Mouse (Mus musculus): ENCODE measurements at regions not wholly inside any gene's neighbourhood (a gene's known extent, or its start where the extent isn't known, plus 50 kb on each side); places are given as distances from the start of the nearest gene placed in this dataset.

DNA sequence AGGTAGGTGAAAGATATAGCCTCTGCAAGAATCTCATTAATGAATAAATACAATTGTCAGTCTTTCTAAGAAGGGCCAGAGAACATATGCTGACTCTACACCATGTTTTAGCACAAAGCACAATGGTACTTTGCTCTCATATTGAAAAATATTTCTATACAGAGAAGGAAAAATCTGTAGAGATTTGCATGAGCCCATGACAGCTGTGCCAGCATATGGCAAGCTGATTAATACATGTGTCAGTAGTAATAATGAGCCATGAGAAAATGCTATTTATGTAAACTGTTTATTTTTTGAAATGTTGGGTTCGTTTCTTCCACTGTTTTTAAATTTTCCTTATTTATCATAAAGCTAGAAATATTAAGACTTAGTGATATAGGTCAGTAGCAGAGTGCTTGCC lies 604.5 kb upstream of the Rgs18 start:
- H3K4me1 ChIP-seq (ENCODE audit: control insufficient read depth, insufficient read depth, low read length), result no peaks in the 10 kb centered on the region
- H3K4me3 ChIP-seq (ENCODE audit: insufficient read depth, low read length), result no peak overlapping the region
- TF ChIP-seq POLR2A (IDR thresholded peaks at IDR 0.05; ENCODE audit: low read depth, low read length) (no peak), CTCF (IDR thresholded peaks at IDR 0.05; ENCODE audit: borderline replicate concordance, insufficient read depth, low read length) (no peak)
- no peak overlapping the region for H3K27ac ChIP-seq (ENCODE audit: insufficient read depth, low read length)

DNA sequence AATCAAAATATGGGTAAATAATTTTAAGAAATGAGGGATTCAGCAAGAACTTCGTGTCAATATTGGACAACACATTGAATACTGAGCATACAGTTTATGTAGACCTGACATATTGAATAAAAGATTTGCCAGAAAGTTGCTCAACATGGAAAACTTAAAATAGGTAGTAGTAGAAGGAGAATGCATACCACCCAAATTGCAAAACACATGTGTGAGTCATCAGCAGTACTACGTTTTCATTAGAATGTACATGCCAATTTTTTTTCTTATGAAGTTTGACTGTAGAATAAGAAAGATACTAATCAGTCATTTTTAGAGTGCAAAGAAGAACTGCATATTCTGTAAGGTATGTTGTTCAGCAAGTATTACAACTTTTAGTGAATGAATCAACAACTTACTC lies 601.8 kb upstream of the Rgs18 start:
- Histone ChIP-seq H3K4me1 (ENCODE audit: control insufficient read depth, insufficient read depth, low read length) (no peaks in the 10 kb centered on the region), H3K4me3 (ENCODE audit: insufficient read depth, low read length) (no peak overlapping the region), H3K27ac (ENCODE audit: insufficient read depth, low read length) (no peak overlapping the region)
- TF ChIP-seq POLR2A (IDR thresholded peaks at IDR 0.05; ENCODE audit: low read depth, low read length) (no peak), CTCF (IDR thresholded peaks at IDR 0.05; ENCODE audit: borderline replicate concordance, insufficient read depth, low read length) (no peak)

DNA sequence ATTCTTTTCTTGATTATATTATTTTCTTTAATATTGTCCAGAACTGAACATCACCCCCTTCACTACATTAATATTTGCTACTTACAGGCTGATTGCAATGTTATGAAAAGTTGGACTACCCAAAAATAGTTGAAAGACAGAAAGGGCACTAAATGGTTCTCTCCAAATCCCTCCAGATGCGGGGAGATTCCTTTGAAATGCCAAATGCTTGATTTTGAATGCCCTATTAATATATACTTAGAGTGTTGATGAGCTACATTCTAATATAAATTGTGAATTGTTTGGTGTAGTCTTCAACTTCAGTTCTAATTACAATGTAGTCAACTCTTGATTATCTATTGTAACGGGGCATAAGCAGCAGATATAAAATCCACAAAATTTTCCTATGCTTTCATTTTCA lies 600.8 kb upstream of the Rgs18 start:
- Histone ChIP-seq H3K27ac (ENCODE audit: insufficient read depth, low read length) (no peak overlapping the region), H3K4me3 (ENCODE audit: insufficient read depth, low read length) (no peak overlapping the region), H3K4me1 (ENCODE audit: control insufficient read depth, insufficient read depth, low read length) (no peaks in the 10 kb centered on the region)
- no peak for TF ChIP-seq POLR2A (IDR thresholded peaks at IDR 0.05; ENCODE audit: low read depth, low read length)
- no peak for TF ChIP-seq CTCF (IDR thresholded peaks at IDR 0.05; ENCODE audit: borderline replicate concordance, insufficient read depth, low read length)

DNA sequence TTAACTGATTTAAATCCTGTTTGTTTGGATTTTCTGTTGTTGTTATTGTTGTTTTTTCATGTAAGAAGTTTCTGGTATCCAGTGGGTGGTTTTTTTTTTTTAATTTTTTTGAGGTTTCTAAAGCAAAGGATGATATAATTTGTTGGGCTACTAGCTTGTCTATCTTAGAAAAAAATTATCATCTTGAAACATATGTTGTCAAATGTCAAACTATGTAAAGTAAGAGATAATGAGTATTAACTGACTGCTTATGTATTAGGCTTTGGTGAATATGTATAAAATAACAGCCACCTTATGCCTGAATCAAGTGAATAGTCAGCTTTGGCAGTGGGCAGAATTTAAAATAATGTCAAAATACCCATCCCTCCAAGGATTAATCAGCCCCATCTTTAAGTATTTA lies 588.6 kb upstream of the Rgs18 start:
- Histone ChIP-seq H3K4me1 (ENCODE audit: control insufficient read depth, insufficient read depth, low read length) (no peaks in the 10 kb centered on the region), H3K27ac (ENCODE audit: insufficient read depth, low read length) (no peak overlapping the region), H3K4me3 (ENCODE audit: insufficient read depth, low read length) (no peak overlapping the region)
- TF ChIP-seq POLR2A (IDR thresholded peaks at IDR 0.05; ENCODE audit: low read depth, low read length) (no peak), CTCF (IDR thresholded peaks at IDR 0.05; ENCODE audit: borderline replicate concordance, insufficient read depth, low read length) (no peak)

DNA sequence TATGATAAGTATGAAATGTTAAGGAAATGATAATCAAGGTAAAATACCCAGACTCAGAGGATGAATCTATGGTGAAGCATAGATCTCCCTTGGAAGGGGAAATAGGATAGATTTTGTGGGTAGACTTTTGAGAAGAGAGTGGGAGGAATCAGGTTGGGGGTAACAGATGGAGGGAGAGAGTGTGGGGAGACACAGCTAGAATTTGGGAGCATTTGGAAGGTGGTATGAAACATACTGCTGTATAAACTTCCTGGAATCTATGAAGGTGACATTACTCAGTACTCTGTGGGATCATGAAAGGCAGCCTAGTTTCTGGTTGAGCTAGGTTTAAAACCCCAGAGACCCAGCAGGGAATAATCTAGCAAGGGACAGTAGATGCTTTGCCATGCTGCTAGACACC lies 569.6 kb upstream of the Rgs18 start:
- 0 out of 2 replicates have a peak, but pooled peaks cover 3% of the 10 kb centered on the region for H3K4me1 ChIP-seq (ENCODE audit: control insufficient read depth, insufficient read depth, low read length)
- TF ChIP-seq POLR2A (IDR thresholded peaks at IDR 0.05; ENCODE audit: low read depth, low read length) (no peak), CTCF (IDR thresholded peaks at IDR 0.05; ENCODE audit: borderline replicate concordance, insufficient read depth, low read length) (no peak)
- H3K27ac ChIP-seq (ENCODE audit: insufficient read depth, low read length), result peak overlapping the region; percentile 95
- H3K4me3 ChIP-seq (ENCODE audit: insufficient read depth, low read length), result no peak overlapping the region

DNA sequence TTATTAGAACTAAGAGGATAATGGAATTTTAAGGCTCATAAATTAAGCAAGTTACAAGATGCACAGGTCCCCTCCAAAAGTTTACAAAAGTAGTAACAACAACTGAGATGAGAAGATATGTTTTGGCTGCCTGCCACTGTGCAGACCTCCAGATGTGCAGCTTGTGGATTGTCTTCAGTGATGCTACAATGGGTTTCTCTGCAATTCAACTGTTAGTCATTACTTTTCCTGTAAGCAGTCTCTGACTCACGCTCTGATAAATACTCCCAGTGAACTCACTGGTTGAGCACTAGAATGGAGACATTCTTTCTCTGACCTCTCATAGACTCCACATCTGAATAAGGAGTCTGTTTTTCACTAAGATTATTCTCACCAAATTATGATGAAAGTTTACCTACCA lies 569.1 kb upstream of the Rgs18 start:
- Histone ChIP-seq H3K4me1 (ENCODE audit: control insufficient read depth, insufficient read depth, low read length) (0 out of 2 replicates have a peak, but pooled peaks cover 3% of the 10 kb centered on the region), H3K4me3 (ENCODE audit: insufficient read depth, low read length) (no peak overlapping the region), H3K27ac (ENCODE audit: insufficient read depth, low read length) (no peak overlapping the region)
- TF ChIP-seq POLR2A (IDR thresholded peaks at IDR 0.05; ENCODE audit: low read depth, low read length) (no peak), CTCF (IDR thresholded peaks at IDR 0.05; ENCODE audit: borderline replicate concordance, insufficient read depth, low read length) (no peak)

DNA sequence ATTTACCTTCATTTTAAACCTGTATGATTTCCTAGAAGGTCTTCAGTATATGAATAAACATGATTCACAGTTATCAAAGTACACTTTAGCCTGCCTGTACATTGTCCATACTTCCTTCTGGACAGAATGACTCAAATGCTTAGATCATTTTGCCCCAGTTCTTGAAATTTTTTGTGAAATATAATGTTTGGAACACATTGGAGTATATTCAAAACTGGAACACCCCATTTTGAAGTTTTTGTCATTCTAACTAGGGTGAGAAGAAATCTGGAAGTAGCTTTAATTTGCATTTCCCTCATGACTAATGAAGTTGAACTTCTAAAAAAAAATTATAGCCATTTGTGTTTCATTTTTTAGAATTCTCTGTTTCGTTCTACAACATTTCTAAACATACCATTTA lies 561.6 kb upstream of the Rgs18 start:
- TF ChIP-seq POLR2A (IDR thresholded peaks at IDR 0.05; ENCODE audit: low read depth, low read length) (no peak), CTCF (IDR thresholded peaks at IDR 0.05; ENCODE audit: borderline replicate concordance, insufficient read depth, low read length) (no peak)
- Histone ChIP-seq H3K4me3 (ENCODE audit: insufficient read depth, low read length) (no peak overlapping the region), H3K4me1 (ENCODE audit: control insufficient read depth, insufficient read depth, low read length) (no peaks in the 10 kb centered on the region), H3K27ac (ENCODE audit: insufficient read depth, low read length) (no peak overlapping the region)

DNA sequence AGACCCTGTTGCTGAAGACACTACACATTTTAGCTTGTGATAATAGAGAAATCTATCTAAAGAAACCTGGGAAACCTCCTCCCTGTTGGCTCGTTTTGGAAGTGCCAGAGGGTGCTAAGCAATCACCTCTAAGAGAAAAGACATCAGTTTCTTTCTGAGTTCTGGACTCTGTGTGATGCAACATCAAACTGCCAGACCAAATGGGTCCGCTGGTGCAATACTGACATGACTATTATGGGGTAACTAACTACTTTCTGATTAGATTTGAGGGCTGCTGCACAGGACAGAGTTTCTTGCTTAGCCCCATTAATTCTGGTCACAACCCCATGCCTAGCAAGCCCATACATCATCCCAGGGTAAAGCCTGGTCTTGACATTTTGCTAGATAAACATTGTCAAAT lies 517.7 kb upstream of the Rgs18 start:
- H3K27ac ChIP-seq (ENCODE audit: insufficient read depth, low read length), result no peak overlapping the region
- H3K4me3 ChIP-seq (ENCODE audit: insufficient read depth, low read length), result no peak overlapping the region
- TF ChIP-seq POLR2A (IDR thresholded peaks at IDR 0.05; ENCODE audit: low read depth, low read length) (no peak), CTCF (IDR thresholded peaks at IDR 0.05; ENCODE audit: borderline replicate concordance, insufficient read depth, low read length) (no peak)

More for the DNA sequence above, 517.7 kb upstream of the Rgs18 start:
- no peaks in the 10 kb centered on the region for H3K4me1 ChIP-seq (ENCODE audit: control insufficient read depth, insufficient read depth, low read length)

Measured in embryonic fibroblast, embryonic 13.5 days (primary cell).